Mouse (Mus musculus) adipose tissue, adult 10 weeks (tissue): ENCODE measurements around the gene Capza1. TPM values are rescaled to one million over a fixed set of nuclear protein-coding genes. Genes with fewer than 3 reads are reported as not detected.

Source experiments
- polyA plus RNA-seq: library from polyadenylated mRNA; stranded (reverse); fragments of 350-450 nt; fragmentation: Illumina TruSeq; extraction: RNeasy Lipid Tissue Mini Kit (QIAGEN cat#74804); gene quantifications from one replicate; pipeline ENCODE4 v1.2.3, GENCODE M21; 2014; ENCODE audit warnings: low read depth, low replicate concordance

Capza1 gene
- polyA plus RNA-seq: 63.8 TPM

DNA sequence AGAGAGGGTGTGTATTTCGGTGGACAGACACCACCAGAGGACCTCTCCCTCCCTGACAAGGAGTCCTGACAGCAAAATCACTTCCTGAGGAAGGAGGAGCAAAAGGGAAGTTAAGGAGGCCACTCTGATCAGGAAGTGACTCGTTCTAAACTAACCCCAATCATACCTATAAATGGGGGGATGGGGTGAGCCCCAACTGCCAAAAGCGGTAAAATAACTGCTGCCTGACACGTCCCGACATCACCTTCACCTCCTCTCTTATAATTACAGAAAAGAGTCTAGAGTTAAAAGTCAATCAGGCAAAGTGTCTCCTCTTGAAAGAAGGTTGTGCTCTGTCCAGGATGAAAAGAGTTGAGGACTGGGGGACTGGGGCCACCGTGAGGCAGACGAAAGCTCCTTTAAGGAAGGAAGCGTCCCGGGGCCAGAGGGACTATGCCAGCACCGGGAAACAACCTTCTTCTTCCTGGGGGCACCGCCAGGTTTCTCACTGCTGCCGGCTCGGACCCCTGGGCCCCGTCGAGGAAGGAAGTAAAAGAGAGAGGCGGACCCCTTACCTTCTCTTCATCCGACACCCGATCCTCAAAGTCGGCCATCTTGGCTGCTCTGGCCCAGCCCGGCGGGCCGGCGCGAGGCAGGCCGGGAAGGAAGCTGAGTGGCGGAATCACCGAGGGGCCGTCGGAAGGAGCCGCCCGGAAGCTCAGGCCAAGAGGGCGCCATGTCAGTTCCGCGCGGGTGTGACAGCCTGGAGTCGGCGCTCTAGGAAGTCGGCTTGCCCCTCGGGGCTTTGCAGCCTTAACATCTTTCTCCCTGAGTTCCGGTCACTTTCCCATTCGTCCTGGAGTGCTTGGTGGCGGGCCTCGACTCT lies at the start of gene Capza1, which contains the start of gene St7l:
Gene Capza1, minus strand, starts transcription at position 720 of the 865 bp plus-strand sequence.
Gene St7l, plus strand, starts transcription at position 220 of the 865 bp plus-strand sequence.

GRCm38 (mm10) chr3:104817991-104818748 lies 46.1 kb downstream of the Capza1 start, which contains the start of gene Mov10:
Gene Mov10 (minus strand): TSS chr3:104818563.

GRCm38 (mm10) chr3:104788075-104788474 lies 76.2 kb downstream of the Capza1 start, which contains the start of gene Rhoc:
Gene Rhoc (plus strand): TSS chr3:104788375.

GRCm38 (mm10) chr3:104781471-104781903 lies 82.8 kb downstream of the Capza1 start, which contains the start of gene Fam19a3:
Gene Fam19a3 (minus strand): TSS chr3:104781840.

GRCm38 (mm10) chr3:104780561-104781420 lies 83.5 kb downstream of the Capza1 start, which contains the start of gene Ppm1j:
Gene Ppm1j (plus strand): TSS chr3:104781056.

Other genes starting within 250 kb of the Capza1 start
- 23.4 TPM for gene Slc16a1, start 225.8 kb downstream of the Capza1 start, polyA plus RNA-seq
- gene Ppm1j, start 83.4 kb downstream of the Capza1 start, polyA plus RNA-seq: 6.2 TPM
- gene Fam19a3, start 82.7 kb downstream of the Capza1 start, polyA plus RNA-seq: 0.27 TPM
- gene Rhoc, start 76.1 kb downstream of the Capza1 start, polyA plus RNA-seq: 98.6 TPM
- gene Mov10, start 45.9 kb downstream of the Capza1 start, polyA plus RNA-seq: 9.7 TPM
- 15.3 TPM for gene St7l, start 500 bp downstream of the Capza1 start, polyA plus RNA-seq
- 8.5 TPM for gene Wnt2b, start 97.4 kb upstream of the Capza1 start, polyA plus RNA-seq
- gene Cttnbp2nl, start 188.6 kb upstream of the Capza1 start, polyA plus RNA-seq: 17.3 TPM
- not detected for gene 4930564D02Rik, start 202.3 kb upstream of the Capza1 start, polyA plus RNA-seq